Mouse (Mus musculus) midbrain, embryonic 14.5 days (tissue): ENCODE measurements around the gene 5730409E04Rik. TPM values are rescaled to one million over a fixed set of nuclear protein-coding genes. Genes with fewer than 3 reads are reported as not detected.

Experiments
- ATAC-seq: fragments of 200-750 bp; cut with Nextera tagmentation; 2 replicates; pipeline ENCODE4 v1.8.0; 2017; ENCODE audit warnings: moderate number of reproducible peaks, moderate library complexity; ENCODE audit not compliant: low FRiP score, low TSS enrichment
- DNase-seq: peaks from one replicate; pipeline ENCODE4 v3.0.0-alpha.2; 2015
- H3K27ac ChIP-seq: fragments of 300-500 bp; sonication (generic); replicated peaks from 2 replicates; pipeline ENCODE4 v1.5.1; 2014; ENCODE audit warnings: mild to moderate bottlenecking, low read depth, low read length, moderate library complexity
- H3K27me3 ChIP-seq: fragments of 300-500 bp; sonication (generic); 2 replicates; pipeline ENCODE4 v1.6.1; 2014; ENCODE audit warnings: low read length, control low read depth, mixed read lengths; ENCODE audit not compliant: control insufficient read depth, insufficient read depth
- H3K36me3 ChIP-seq: fragments of 300-500 bp; sonication (generic); 2 replicates; pipeline ENCODE4 v1.6.1; 2014; ENCODE audit warnings: low read length, control low read depth; ENCODE audit not compliant: control insufficient read depth, insufficient read depth
- H3K4me1 ChIP-seq: fragments of 300-500 bp; sonication (generic); 2 replicates; pipeline ENCODE4 v1.6.1; 2014; ENCODE audit warnings: mild to moderate bottlenecking, antibody characterized with exemption, low read length, control low read depth; ENCODE audit not compliant: control insufficient read depth, insufficient read depth
- H3K4me2 ChIP-seq: fragments of 300-500 bp; sonication (generic); 2 replicates; pipeline ENCODE4 v1.6.1; 2014; ENCODE audit warnings: mild to moderate bottlenecking, low read length, moderate library complexity
- H3K4me3 ChIP-seq: fragments of 300-500 bp; sonication (generic); replicated peaks from 2 replicates; pipeline ENCODE4 v1.5.1; 2014; ENCODE audit warnings: low read depth, low read length
- H3K9ac ChIP-seq: fragments of 300-500 bp; sonication (generic); replicated peaks from 2 replicates; pipeline ENCODE4 v1.6.1; 2014; ENCODE audit warnings: mild to moderate bottlenecking, low read length, moderate library complexity
- H3K9me3 ChIP-seq: fragments of 300-500 bp; sonication (generic); 2 replicates; pipeline ENCODE4 v1.6.1; 2016; ENCODE audit warnings: low read length, control low read depth, mixed read lengths; ENCODE audit not compliant: control insufficient read depth
- WGBS: fragments of 180-500 bp; shearing (Covaris S2); extraction: QIAGEN DNeasy Blood & Tissue Kit; methylation state at CpG from one replicate; pipeline ENCODE4 v1.1.7; 2014; 5-methylcytosine and 5-hydroxymethylcytosine counted together
- microRNA-seq: library from miRNA; unstranded; fragments of <30 nt; microRNA quantifications from one replicate; pipeline ENCODE4, GENCODE M21; 2016
- polyA plus RNA-seq: library from polyadenylated mRNA; unstranded; fragments of >200 nt; fragmentation: Nextera tagmentation; extraction: Ambion mirVana; gene quantifications from 2 replicates; pipeline ENCODE4 v1.2.1, GENCODE M21; 2014

5730409E04Rik gene
- polyA plus RNA-seq, 1 experiment from 2014 or later, result 8.1 TPM

- Histone ChIP-seq H3K27ac (no peak overlapping the region), H3K9me3 (no peaks in the 10 kb centered on the region), H3K9ac (no peak overlapping the region), H3K27me3 (no peaks in the 10 kb centered on the region), H3K4me3 (no peak overlapping the region), H3K36me3 (no peaks in the 10 kb centered on the region), H3K4me2 (no peak overlapping the region), H3K4me1 (peaks cover 10% of the 10 kb centered on the region)
- DNase-seq (no peak), ATAC-seq (no peak)
- 79% methylated on average over 4 of the region's 4 CpGs for WGBS
These were observed 34.2 kb downstream of the 5730409E04Rik start for GRCm38 (mm10) chr4:126643815-126644214.

GRCm38 (mm10) chr4:126644333-126644963 is 34.8 kb downstream of the 5730409E04Rik start:
- Histone ChIP-seq H3K9me3 (no peaks in the 10 kb centered on the region), H3K4me2 (no peak overlapping the region), H3K4me1 (peaks cover 10% of the 10 kb centered on the region), H3K27ac (no peak overlapping the region), H3K27me3 (no peaks in the 10 kb centered on the region), H3K36me3 (no peaks in the 10 kb centered on the region), H3K4me3 (no peak overlapping the region), H3K9ac (no peak overlapping the region)
- DNase-seq, result peak; percentile 13
- WGBS, result 62% methylated on average over 10 of the region's 10 CpGs
- ATAC-seq, result no peak

GRCm38 (mm10) chr4:126647996-126648910 is 38.6 kb downstream of the 5730409E04Rik start:
- Histone ChIP-seq H3K4me1 (peaks cover 10% of the 10 kb centered on the region), H3K4me2 (peak overlapping the region; percentile 5; the same call in 1 of the 2 replicates), H3K4me3 (no peak overlapping the region), H3K36me3 (no peaks in the 10 kb centered on the region), H3K27me3 (0 out of 2 replicates have a peak, but pooled peaks cover 4% of the 10 kb centered on the region), H3K27ac (peak overlapping the region; percentile 49; the same call in 1 of the 2 replicates), H3K9me3 (no peaks in the 10 kb centered on the region), H3K9ac (no peak overlapping the region)
- no peak for ATAC-seq
- peak; percentile 76 for DNase-seq
- 16% methylated on average over 24 of the region's 24 CpGs for WGBS

GRCm38 (mm10) chr4:126653148-126653547 is 43.5 kb downstream of the 5730409E04Rik start:
- H3K9me3 ChIP-seq, result no peaks in the 10 kb centered on the region
- 0 out of 2 replicates have a peak, but pooled peaks cover 7% of the 10 kb centered on the region for H3K27me3 ChIP-seq
- no peak overlapping the region for H3K4me2 ChIP-seq
- ATAC-seq, result no peak
- no peaks in the 10 kb centered on the region for H3K36me3 ChIP-seq
- H3K4me3 ChIP-seq, result no peak overlapping the region
- H3K9ac ChIP-seq, result no peak overlapping the region
- no peak for DNase-seq
- peaks cover 7% of the 10 kb centered on the region for H3K4me1 ChIP-seq
- H3K27ac ChIP-seq, result no peak overlapping the region
- WGBS, result 85% methylated on average over 5 of the region's 5 CpGs

- Histone ChIP-seq H3K4me3 (no peak overlapping the region), H3K9me3 (no peaks in the 10 kb centered on the region), H3K36me3 (no peaks in the 10 kb centered on the region), H3K4me2 (no peak overlapping the region), H3K27me3 (0 out of 2 replicates have a peak, but pooled peaks cover 13% of the 10 kb centered on the region), H3K27ac (no peak overlapping the region), H3K9ac (no peak overlapping the region), H3K4me1 (no peaks in the 10 kb centered on the region)
- DNase-seq (peak; percentile 44), ATAC-seq (no peak)
- 16% methylated on average over 9 of the region's 9 CpGs for WGBS
These were observed 45.7 kb downstream of the 5730409E04Rik start for GRCm38 (mm10) chr4:126655356-126655755.

- DNase-seq (peak; percentile 12), ATAC-seq (no peak)
These were observed 51.6 kb downstream of the 5730409E04Rik start for GRCm38 (mm10) chr4:126661249-126661648.

More at GRCm38 (mm10) chr4:126661249-126661648, 51.6 kb downstream of the 5730409E04Rik start:
- no peak overlapping the region for H3K27ac ChIP-seq
- no peak overlapping the region for H3K4me3 ChIP-seq
- no peak overlapping the region for H3K4me2 ChIP-seq
- no peaks in the 10 kb centered on the region for H3K4me1 ChIP-seq
- H3K9ac ChIP-seq, result no peak overlapping the region
- H3K36me3 ChIP-seq, result no peaks in the 10 kb centered on the region
- H3K9me3 ChIP-seq, result no peaks in the 10 kb centered on the region
- 75% methylated on average over 7 of the region's 7 CpGs for WGBS
- H3K27me3 ChIP-seq, result 0 out of 2 replicates have a peak, but pooled peaks cover 6% of the 10 kb centered on the region

Small RNA genes within 50 kb of the gene (microRNA-seq; reads per million reads assigned to microRNA genes)
- 0.59 reads per million for gene Mir7119

Other genes with a start within 250 kb of the 5730409E04Rik start
- 14.8 and 18.2 TPM in 2 replicates for gene Ago3, start 180.3 kb upstream of the 5730409E04Rik start, polyA plus RNA-seq
- 21.7 and 22.4 TPM in 2 replicates for gene Ago1, start 141.2 kb upstream of the 5730409E04Rik start, polyA plus RNA-seq
- 11.8 and 12.4 TPM in 2 replicates for gene Ago4, start 76.3 kb upstream of the 5730409E04Rik start, polyA plus RNA-seq
- gene Clspn, start 52.9 kb upstream of the 5730409E04Rik start, polyA plus RNA-seq, result 5.0 and 8.1 TPM in 2 replicates
- gene Psmb2, start 67.8 kb downstream of the 5730409E04Rik start, polyA plus RNA-seq, result 442 and 480 TPM in 2 replicates
- gene Tfap2e, start 126.4 kb downstream of the 5730409E04Rik start, polyA plus RNA-seq, result 0.97 and 2.0 TPM in 2 replicates
- gene Ncdn, start 143.6 kb downstream of the 5730409E04Rik start, polyA plus RNA-seq, result 88.9 and 91.8 TPM in 2 replicates
- gene AU040320, start 143.7 kb downstream of the 5730409E04Rik start, polyA plus RNA-seq, result 35.8 and 38.9 TPM in 2 replicates